Mouse (Mus musculus) splenic B cell, adult 2 months (primary cell): ENCODE measurements at regions not wholly inside any gene's neighbourhood (a gene's known extent, or its start where the extent isn't known, plus 50 kb on each side); places are given as distances from the start of the nearest gene placed in this dataset.

Experiments
- DNase-seq: peaks from one replicate; pipeline ENCODE4 v3.0.0-alpha.2; 2011; ENCODE audit warnings: low read depth, low spot score
- H3K27me3 ChIP-seq: 2 replicates; pipeline ENCODE4 v1.6.1; 2012; ENCODE audit warnings: mild to moderate bottlenecking, low read length, moderate library complexity, mixed read lengths; ENCODE audit not compliant: control insufficient read depth, poor library complexity, insufficient read depth, severe bottlenecking
- H3K36me3 ChIP-seq: 2 replicates; pipeline ENCODE4 v1.6.1; 2012; ENCODE audit warnings: mild to moderate bottlenecking, low read length, moderate library complexity, mixed read lengths; ENCODE audit not compliant: control insufficient read depth, poor library complexity, insufficient read depth, severe bottlenecking

DNA sequence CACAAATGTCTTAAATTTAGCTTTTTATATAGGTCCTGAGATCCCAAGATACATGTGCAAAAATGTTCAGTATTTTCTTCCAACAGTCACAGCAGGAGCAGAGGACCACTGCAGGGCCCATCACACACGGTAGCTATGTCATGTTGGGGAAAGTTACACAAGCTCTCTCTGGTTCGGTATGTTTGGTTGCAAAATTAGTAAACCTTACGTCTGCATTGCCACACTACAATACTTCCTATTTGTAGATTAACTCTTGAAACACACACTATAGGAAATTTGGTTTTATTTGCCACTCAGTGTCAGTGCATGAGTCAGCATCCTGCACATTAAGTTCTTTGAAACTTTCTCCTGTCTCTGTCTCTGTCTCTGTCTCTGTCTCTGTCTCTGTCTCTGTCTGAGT, 82.0 kb downstream of the Cth start:
- H3K27me3 ChIP-seq = no peaks in the 10 kb centered on the region
- H3K36me3 ChIP-seq = no peaks in the 10 kb centered on the region
- no peak for DNase-seq

DNA sequence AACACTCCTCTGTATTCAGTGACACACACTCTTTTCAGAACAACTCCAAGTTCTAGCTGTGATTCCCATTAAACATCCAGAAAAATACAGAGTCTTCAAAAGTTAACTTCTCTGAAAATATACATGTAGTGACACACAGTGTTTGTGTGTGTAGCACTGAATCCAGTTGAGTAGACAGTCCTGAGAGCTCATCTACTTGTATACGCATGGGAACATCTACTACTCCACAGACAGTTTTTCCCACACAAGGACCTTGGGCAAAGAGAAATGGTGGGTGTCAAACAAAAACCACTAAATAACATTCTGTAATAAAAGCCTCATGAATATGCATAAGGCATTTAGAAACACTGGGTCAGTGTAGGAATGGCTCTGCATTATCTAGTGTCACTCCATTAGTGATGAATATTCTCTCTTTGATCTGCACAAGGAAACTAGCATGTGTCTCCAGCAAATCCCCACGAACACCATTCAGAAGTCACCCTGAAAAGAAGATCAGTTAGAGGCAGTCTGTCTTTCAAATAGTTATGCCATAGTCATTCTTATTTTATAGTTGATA, 83.6 kb downstream of the Cth start:
- DNase-seq = no peak
- Histone ChIP-seq H3K27me3 (no peaks in the 10 kb centered on the region), H3K36me3 (no peaks in the 10 kb centered on the region)

DNA sequence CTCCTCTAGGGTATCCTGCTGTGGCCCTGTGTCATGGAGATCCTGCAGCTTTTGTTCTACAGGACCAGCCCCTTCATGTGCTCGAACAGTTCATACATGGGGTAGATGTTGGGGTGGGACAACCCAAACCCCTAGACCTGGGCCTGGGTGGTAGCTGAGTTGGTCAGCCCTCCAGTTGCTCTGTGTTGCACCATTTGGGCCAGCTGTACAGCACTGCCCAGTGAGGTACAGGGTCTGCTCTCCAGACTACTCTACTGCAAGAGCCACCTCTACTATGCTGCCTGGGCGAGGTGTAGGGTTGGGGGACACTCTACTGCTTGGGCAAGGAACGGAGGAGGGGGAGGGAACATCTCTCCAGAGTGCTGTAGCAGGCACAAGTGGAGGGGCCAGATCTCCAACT, 120.6 kb downstream of the Cth start:
- Histone ChIP-seq H3K27me3 (no peaks in the 10 kb centered on the region), H3K36me3 (no peaks in the 10 kb centered on the region)
- DNase-seq = no peak

DNA sequence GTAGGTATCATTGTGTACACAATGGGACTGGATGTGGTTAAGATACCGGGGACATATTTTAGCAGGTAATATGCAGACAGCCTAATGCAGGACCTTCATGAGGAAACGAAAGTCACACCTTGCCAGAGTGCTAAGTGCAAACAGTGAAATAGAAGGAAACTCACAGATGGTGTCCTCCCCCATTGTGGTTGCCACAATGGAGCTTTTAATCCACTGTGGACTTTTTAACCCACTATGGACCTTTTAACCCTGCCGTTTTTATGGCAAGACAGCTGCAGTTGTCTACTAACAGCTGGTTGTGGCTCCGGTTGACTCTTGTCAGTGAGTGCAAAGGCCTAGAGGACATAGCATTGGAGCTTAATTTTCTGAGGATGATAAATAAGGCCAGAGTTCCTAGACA, 121.5 kb downstream of the Cth start:
- H3K36me3 ChIP-seq = no peaks in the 10 kb centered on the region
- no peak for DNase-seq
- H3K27me3 ChIP-seq = no peaks in the 10 kb centered on the region

DNA sequence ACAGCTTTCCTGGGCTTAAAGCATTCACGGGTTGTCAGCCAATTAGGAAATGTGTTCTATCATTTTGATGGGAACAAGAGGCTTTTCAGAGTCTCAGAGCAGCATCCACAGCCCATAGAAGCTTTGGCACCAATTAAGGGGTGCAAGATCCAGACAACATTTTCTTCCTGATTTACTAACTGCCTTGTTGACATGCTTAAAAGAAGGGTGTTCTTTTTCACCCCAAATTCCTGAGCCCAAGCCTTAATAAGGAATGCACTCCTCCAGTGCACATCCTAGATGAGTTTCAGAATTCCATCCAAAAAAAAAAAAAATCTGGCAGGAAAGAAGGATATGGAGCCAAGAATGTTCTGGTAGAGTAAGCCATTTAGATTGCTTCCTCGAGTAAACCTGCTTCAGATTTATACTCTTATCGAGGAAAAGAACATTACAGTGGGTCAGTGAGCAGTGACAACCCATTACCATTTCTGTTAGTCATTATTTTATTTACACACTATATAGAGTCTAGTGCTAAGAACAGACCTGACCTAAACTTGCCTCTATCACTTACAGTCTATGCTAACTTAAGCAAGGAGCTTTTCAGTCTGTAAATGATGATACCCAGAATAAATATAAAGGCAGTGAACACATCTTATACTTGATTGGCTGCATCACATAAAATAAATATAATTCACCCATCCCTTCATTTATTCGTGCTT, 137.2 kb downstream of the Cth start:
- no peak for DNase-seq
- Histone ChIP-seq H3K36me3 (no peaks in the 10 kb centered on the region), H3K27me3 (no peaks in the 10 kb centered on the region)

DNA sequence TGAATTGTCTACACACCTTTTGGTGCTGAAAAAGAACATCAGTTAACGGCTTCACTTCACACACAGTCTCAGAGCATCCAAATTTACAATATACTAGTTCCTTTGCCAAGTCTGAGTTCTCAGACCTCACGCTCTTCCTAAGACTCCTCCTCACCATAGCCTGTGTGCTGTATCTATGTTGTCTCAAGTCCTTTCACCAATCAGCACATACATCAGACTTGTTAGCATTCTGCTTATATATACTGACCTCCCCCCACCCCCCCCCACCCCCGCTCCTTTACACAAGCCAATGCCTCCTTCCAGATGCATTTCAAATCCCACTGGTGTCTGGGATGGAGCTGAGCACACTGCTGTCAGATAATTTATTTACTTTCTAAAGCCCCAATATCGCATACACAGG, 143.8 kb downstream of the Cth start:
- Histone ChIP-seq H3K27me3 (no peaks in the 10 kb centered on the region), H3K36me3 (no peaks in the 10 kb centered on the region)
- no peak for DNase-seq

DNA sequence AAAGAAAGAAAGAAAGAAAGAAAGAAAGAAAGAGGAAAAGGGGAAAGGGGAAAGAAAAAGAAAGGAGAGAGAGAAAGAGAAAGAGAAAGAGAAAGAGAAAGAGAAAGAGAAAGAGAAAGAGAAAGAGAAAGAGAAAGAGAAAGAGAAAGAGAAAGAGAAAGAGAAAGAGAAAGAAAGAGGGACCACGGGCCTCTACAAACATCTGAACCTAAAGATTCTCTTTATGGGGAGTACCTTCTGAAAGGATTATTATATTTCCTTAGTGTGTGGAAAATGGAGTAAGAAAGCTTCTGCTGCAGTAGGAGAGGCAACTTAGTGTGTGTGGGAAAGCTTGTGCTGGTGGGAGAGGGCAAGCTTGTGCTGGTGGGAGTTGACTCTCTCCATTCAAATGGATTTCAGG, 147.1 kb downstream of the Cth start:
- DNase-seq = no peak
- Histone ChIP-seq H3K27me3 (no peaks in the 10 kb centered on the region), H3K36me3 (no peaks in the 10 kb centered on the region)

DNA sequence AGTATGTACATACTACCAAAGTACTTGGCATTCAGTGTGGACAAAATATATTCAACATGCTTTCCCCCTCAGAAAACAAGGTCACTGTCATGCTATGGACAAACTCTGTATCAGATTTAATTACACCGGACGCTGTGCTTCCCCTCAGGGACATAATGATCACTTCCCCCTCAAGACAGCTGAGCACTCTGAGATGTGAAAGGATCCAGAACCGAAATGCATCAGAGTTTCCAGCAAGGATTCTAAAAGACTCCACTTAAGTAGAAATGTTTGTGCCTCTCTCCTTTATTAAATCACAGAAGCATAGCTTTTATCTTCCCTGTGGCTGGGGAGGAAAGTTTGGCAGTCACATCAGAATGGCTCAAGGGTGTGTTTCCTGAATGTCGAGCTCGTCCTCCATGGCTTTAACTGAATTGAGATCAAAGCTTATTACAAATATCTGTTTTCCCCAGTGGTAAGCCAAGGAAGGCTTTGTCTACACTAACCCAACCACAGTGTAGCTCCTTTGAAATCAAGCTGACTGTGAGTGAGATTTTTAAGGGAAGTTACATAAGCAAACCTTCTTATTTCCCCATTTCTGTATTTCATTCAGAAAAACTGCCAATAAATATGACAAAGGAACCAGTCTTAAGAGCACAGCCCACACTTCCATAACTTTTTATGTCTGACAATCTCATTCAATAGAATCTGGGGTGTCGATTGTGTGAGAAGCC, 161.2 kb downstream of the Cth start:
- H3K27me3 ChIP-seq = no peaks in the 10 kb centered on the region

DNA sequence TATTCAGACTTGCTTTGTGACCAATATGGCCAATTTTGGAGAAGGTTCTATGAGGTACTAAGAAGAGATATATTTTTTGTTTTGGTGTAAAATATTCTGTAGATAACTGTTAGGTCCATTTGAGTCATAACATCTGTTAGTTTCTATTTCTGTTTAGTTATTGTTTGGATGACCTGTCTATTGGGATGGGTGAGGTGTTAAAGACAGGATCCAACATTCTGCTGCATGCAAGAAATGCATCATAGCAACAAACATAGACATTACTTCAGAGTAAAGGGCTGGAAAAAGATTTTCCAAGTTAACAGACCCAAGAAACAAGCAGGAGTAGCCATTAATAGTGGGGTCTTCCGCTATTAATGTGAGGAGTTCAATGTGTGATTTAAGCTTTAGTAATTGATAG, 165.0 kb downstream of the Cth start:
- Histone ChIP-seq H3K27me3 (no peaks in the 10 kb centered on the region), H3K36me3 (no peaks in the 10 kb centered on the region)
- no peak for DNase-seq

More for the DNA sequence above, 161.2 kb downstream of the Cth start:
- DNase-seq = no peak
- no peaks in the 10 kb centered on the region for H3K36me3 ChIP-seq

DNA sequence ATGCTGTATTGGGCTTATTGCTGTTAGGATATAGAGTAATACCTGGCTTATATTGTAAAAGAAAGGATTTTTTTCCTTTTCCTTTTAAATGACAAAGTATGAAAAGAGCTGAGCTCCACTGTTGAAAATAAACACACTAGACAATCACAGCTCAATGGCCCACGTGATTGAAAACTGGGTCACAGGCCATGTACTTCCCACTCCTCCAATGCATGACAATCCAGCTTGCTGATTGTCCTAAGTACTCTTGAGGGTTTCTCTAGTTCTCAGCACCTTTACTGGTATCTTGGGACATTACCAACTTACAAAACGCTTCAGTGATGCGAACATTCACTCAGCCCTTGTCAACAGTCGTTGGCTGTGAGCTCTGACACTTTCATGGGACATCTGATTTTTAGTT, 170.1 kb downstream of the Cth start:
- no peak for DNase-seq
- no peaks in the 10 kb centered on the region for H3K36me3 ChIP-seq
- H3K27me3 ChIP-seq = no peaks in the 10 kb centered on the region

DNA sequence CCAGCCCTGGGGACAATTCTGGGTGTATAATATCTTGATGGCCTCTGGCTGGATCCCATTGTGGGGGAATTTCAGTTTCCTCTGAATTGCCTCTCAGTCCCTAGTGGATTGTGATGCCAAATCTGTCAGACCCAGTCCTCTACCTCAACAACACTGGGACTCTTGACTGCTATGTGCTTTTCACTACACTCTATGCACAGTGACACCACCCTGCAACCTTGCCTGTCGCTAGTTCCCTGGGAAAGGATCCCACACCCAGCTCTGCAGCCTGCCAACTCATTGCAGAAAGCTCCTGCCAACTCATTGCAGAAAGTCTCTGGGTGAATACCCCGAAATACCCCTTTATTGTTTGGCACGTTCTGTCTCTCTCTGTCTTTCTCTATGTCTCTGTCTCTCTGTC, 174.6 kb downstream of the Cth start:
- Histone ChIP-seq H3K36me3 (no peaks in the 10 kb centered on the region), H3K27me3 (no peaks in the 10 kb centered on the region)
- no peak for DNase-seq

DNA sequence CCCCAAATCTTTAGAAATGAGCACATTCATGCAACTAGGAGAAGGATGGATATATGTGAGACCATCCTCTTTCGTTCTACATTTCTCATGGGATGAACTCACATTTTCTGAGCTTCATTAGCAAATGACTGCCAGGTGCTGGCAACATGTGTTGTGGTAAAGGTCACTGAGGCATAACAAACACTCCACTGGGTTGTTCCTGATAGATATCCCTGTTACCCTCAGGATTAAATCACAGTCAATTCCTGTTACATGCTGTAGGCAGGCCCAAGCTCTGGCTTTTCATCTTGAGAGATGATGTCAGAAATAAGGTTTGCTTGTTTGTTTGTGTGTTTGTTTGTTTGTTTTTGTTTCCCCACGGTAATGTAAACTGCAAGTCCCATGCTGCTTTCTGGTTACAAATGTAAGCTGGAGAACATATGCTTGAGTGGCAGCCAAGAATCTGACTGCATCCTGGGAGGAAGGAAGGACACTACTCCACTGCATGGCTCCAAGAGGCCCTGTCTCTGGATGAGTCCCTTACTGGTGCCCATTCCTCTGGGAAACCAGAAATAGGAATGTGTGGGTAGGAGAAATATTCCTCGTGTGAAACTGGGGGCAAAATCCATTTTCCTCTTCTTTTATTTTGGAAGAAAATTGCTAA, 176.4 kb downstream of the Cth start:
- no peak for DNase-seq
- no peaks in the 10 kb centered on the region for H3K27me3 ChIP-seq
- no peaks in the 10 kb centered on the region for H3K36me3 ChIP-seq

DNA sequence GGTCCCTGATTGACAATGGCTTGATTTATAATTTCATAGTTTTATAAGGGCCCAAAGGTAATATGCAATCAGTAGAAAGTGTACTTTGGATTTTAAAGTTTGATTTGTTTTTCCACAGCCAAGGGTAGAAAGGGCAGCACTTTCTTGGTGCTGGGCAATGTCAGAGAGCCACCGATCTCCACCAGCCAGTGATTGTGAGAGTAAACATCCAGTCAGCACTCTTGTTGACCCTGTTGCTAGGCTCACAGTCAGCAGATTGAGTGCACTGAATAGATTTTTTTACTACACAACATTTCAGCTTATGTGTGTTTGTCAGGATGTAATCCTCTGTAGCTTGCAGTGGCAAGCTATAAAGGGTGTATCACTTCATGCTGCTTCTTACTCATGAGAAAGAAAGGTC, 176.3 kb downstream of the Ptger3 start:
- no peaks in the 10 kb centered on the region for H3K36me3 ChIP-seq
- H3K27me3 ChIP-seq = no peaks in the 10 kb centered on the region
- no peak for DNase-seq

DNA sequence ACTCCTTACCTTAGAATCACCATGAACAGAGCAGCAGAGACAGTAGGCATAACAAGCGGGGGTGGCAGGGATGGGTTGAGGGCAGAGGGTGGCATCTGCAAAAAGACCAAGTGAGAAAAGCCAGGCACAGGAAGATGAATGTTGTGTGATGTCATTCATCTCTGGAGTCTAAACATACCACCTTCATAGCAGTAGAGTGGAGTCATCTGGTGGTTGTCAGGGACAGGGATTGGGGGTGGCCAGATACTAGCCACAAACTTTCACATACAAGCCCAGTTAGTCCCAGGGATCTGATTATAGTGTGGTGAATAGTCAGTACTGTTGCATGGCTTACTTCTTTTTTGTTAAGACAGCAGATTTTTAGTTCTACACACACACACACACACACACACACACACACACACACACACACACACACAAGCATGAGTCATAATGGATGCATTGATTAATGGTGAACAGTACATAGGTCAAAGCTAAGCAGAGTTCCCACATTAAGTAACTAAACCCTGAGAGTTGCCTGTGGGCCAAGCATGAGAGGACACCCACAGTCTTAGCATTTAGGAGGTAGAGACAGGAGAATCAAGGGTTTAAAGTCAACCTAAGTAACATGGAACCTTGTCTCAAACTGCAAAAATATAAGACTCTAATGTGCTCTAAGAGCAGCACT, 173.1 kb downstream of the Ptger3 start:
- H3K36me3 ChIP-seq = no peaks in the 10 kb centered on the region
- H3K27me3 ChIP-seq = no peaks in the 10 kb centered on the region
- DNase-seq = no peak
